Mouse (Mus musculus) granulocyte monocyte progenitor cell, adult 5-6 weeks (primary cell): ENCODE results near the gene Hmga1b. TPM values are rescaled to one million over a fixed set of nuclear protein-coding genes. Genes with fewer than 3 reads are reported as not detected.

Source experiments
- total RNA-seq, 2 experiments: library from RNA; stranded (forward) in 1 of 2; stranded (reverse) in 1 of 2; fragments of 200-712, 200-1000 nt in 1 of 2; fragments of >200 nt in 1 of 2; fragmentation: Nextera tagmentation in 1 of 2; gene quantifications; 2 replicates each; pipeline ENCODE4 v1.2.3; 2014 to 2017

The Hmga1b gene
- total RNA-seq, 2 experiments from 2014 or later = 16.3 to 179 TPM

Other genes starting within 250 kb of the Hmga1b start
- gene Gcgr, start 232.1 kb upstream of the Hmga1b start, total RNA-seq (2014; fragmentation: Nextera tagmentation) = not detected in 2 replicates
- gene Gcgr, start 232.1 kb upstream of the Hmga1b start, total RNA-seq (2017) = not detected in 2 replicates
- 64.7 and 75.8 TPM in 2 replicates for gene Mcrip1, start 213.1 kb upstream of the Hmga1b start, total RNA-seq (2014; fragmentation: Nextera tagmentation)
- gene Mcrip1, start 213.1 kb upstream of the Hmga1b start, total RNA-seq (2017) = 23.1 and 23.4 TPM in 2 replicates
- not detected in 2 replicates for gene Ppp1r27, start 211.7 kb upstream of the Hmga1b start, total RNA-seq (2014; fragmentation: Nextera tagmentation)
- not detected in 2 replicates for gene Ppp1r27, start 211.7 kb upstream of the Hmga1b start, total RNA-seq (2017)
- 864 and 921 TPM in 2 replicates for gene P4hb, start 189.5 kb upstream of the Hmga1b start, total RNA-seq (2014; fragmentation: Nextera tagmentation)
- 1,372 and 1,702 TPM in 2 replicates for gene P4hb, start 189.5 kb upstream of the Hmga1b start, total RNA-seq (2017)
- gene Arhgdia, start 181.2 kb upstream of the Hmga1b start, total RNA-seq (2014; fragmentation: Nextera tagmentation) = 514 and 552 TPM in 2 replicates
- 163 and 168 TPM in 2 replicates for gene Arhgdia, start 181.2 kb upstream of the Hmga1b start, total RNA-seq (2017)
- gene Alyref, start 164.4 kb upstream of the Hmga1b start, total RNA-seq (2014; fragmentation: Nextera tagmentation) = 161 and 171 TPM in 2 replicates
- 315 and 430 TPM in 2 replicates for gene Alyref, start 164.4 kb upstream of the Hmga1b start, total RNA-seq (2017)
- gene Anapc11, start 164.4 kb upstream of the Hmga1b start, total RNA-seq (2014; fragmentation: Nextera tagmentation) = 80.9 and 96.2 TPM in 2 replicates
- gene Anapc11, start 164.4 kb upstream of the Hmga1b start, total RNA-seq (2017) = 26.9 and 27.0 TPM in 2 replicates
- not detected in 2 replicates for gene Npb, start 154.3 kb upstream of the Hmga1b start, total RNA-seq (2014; fragmentation: Nextera tagmentation)
- gene Npb, start 154.3 kb upstream of the Hmga1b start, total RNA-seq (2017) = not detected in 2 replicates
- gene Pcyt2, start 144.9 kb upstream of the Hmga1b start, total RNA-seq (2014; fragmentation: Nextera tagmentation) = 48.1 and 70.3 TPM in 2 replicates
- 21.9 and 35.5 TPM in 2 replicates for gene Pcyt2, start 144.9 kb upstream of the Hmga1b start, total RNA-seq (2017)
- 66.1 and 81.1 TPM in 2 replicates for gene Sirt7, start 137.6 kb upstream of the Hmga1b start, total RNA-seq (2014; fragmentation: Nextera tagmentation)
- 57.4 and 75.0 TPM in 2 replicates for gene Sirt7, start 137.6 kb upstream of the Hmga1b start, total RNA-seq (2017)
- gene Mafg, start 129.2 kb upstream of the Hmga1b start, total RNA-seq (2014; fragmentation: Nextera tagmentation) = 28.7 and 37.0 TPM in 2 replicates
- gene Mafg, start 129.2 kb upstream of the Hmga1b start, total RNA-seq (2017) = 30.2 and 36.6 TPM in 2 replicates
- 14.6 and 15.9 TPM in 2 replicates for gene Pycr1, start 119.0 kb upstream of the Hmga1b start, total RNA-seq (2014; fragmentation: Nextera tagmentation)
- 4.6 and 8.9 TPM in 2 replicates for gene Pycr1, start 119.0 kb upstream of the Hmga1b start, total RNA-seq (2017)
- gene Myadml2, start 114.6 kb upstream of the Hmga1b start, total RNA-seq (2014; fragmentation: Nextera tagmentation) = not detected in 2 replicates
- gene Myadml2, start 114.6 kb upstream of the Hmga1b start, total RNA-seq (2017) = 0.69 and 1.9 TPM in 2 replicates
- not detected in 2 replicates for gene Notum, start 101.6 kb upstream of the Hmga1b start, total RNA-seq (2014; fragmentation: Nextera tagmentation)
- gene Notum, start 101.6 kb upstream of the Hmga1b start, total RNA-seq (2017) = not detected in 2 replicates
- gene Aspscr1, start 89.8 kb upstream of the Hmga1b start, total RNA-seq (2014; fragmentation: Nextera tagmentation) = 44.6 and 84.7 TPM in 2 replicates
- 29.0 and 33.5 TPM in 2 replicates for gene Aspscr1, start 89.8 kb upstream of the Hmga1b start, total RNA-seq (2017)
- 99.2 and 129 TPM in 2 replicates for gene Cenpx, start 49.1 kb upstream of the Hmga1b start, total RNA-seq (2014; fragmentation: Nextera tagmentation)
- 110 and 151 TPM in 2 replicates for gene Cenpx, start 49.1 kb upstream of the Hmga1b start, total RNA-seq (2017)
- 16.7 and 35.0 TPM in 2 replicates for gene Lrrc45, start 48.9 kb upstream of the Hmga1b start, total RNA-seq (2014; fragmentation: Nextera tagmentation)
- 30.6 and 46.2 TPM in 2 replicates for gene Lrrc45, start 48.9 kb upstream of the Hmga1b start, total RNA-seq (2017)
- gene Rac3, start 41.3 kb upstream of the Hmga1b start, total RNA-seq (2014; fragmentation: Nextera tagmentation) = 2.1 and 5.1 TPM in 2 replicates
- 1.1 TPM in 2 replicates for gene Rac3, start 41.3 kb upstream of the Hmga1b start, total RNA-seq (2017)
- gene Dcxr, start 35.5 kb upstream of the Hmga1b start, total RNA-seq (2014; fragmentation: Nextera tagmentation) = 15.9 and 24.1 TPM in 2 replicates
- gene Dcxr, start 35.5 kb upstream of the Hmga1b start, total RNA-seq (2017) = 14.5 and 18.6 TPM in 2 replicates
- not detected in 2 replicates for gene Cbr2, start 30.7 kb upstream of the Hmga1b start, total RNA-seq (2014; fragmentation: Nextera tagmentation)
- not detected in 2 replicates for gene Cbr2, start 30.7 kb upstream of the Hmga1b start, total RNA-seq (2017)
- gene Rfng, start 21.4 kb downstream of the Hmga1b start, total RNA-seq (2014; fragmentation: Nextera tagmentation) = 23.8 TPM in 2 replicates
- gene Rfng, start 21.4 kb downstream of the Hmga1b start, total RNA-seq (2017) = 3.1 and 4.7 TPM in 2 replicates
- gene Gps1, start 21.5 kb downstream of the Hmga1b start, total RNA-seq (2014; fragmentation: Nextera tagmentation) = 82.5 and 83.6 TPM in 2 replicates
- gene Gps1, start 21.5 kb downstream of the Hmga1b start, total RNA-seq (2017) = 91.8 and 116 TPM in 2 replicates
- gene Dus1l, start 33.6 kb downstream of the Hmga1b start, total RNA-seq (2014; fragmentation: Nextera tagmentation) = 48.2 and 60.7 TPM in 2 replicates
- 63.0 and 74.8 TPM in 2 replicates for gene Dus1l, start 33.6 kb downstream of the Hmga1b start, total RNA-seq (2017)
- 79.3 and 146 TPM in 2 replicates for gene Fasn, start 61.8 kb downstream of the Hmga1b start, total RNA-seq (2014; fragmentation: Nextera tagmentation)
- 45.2 and 59.7 TPM in 2 replicates for gene Fasn, start 61.8 kb downstream of the Hmga1b start, total RNA-seq (2017)
- 4.6 and 5.2 TPM in 2 replicates for gene Ccdc57, start 170.1 kb downstream of the Hmga1b start, total RNA-seq (2014; fragmentation: Nextera tagmentation)
- gene Ccdc57, start 170.1 kb downstream of the Hmga1b start, total RNA-seq (2017) = 5.6 and 6.9 TPM in 2 replicates
- 5.0 and 11.3 TPM in 2 replicates for gene Slc16a3, start 185.7 kb downstream of the Hmga1b start, total RNA-seq (2014; fragmentation: Nextera tagmentation)
- 4.1 and 4.7 TPM in 2 replicates for gene Slc16a3, start 185.7 kb downstream of the Hmga1b start, total RNA-seq (2017)
- 53.7 and 63.6 TPM in 2 replicates for gene Csnk1d, start 228.5 kb downstream of the Hmga1b start, total RNA-seq (2014; fragmentation: Nextera tagmentation)
- gene Csnk1d, start 228.5 kb downstream of the Hmga1b start, total RNA-seq (2017) = 68.2 and 70.6 TPM in 2 replicates